Mouse (Mus musculus) hindbrain, postnatal 0 days (tissue): ENCODE measurements around the gene Esyt1. TPM values are rescaled to one million over a fixed set of nuclear protein-coding genes. Genes with fewer than 3 reads are reported as not detected.

Source experiments
- ATAC-seq: fragments of 200-750 bp; cut with Nextera tagmentation; 2 replicates; pipeline ENCODE4 v1.8.0; 2017; ENCODE audit warnings: mild to moderate bottlenecking, moderate TSS enrichment, moderate library complexity
- DNase-seq: peaks from one replicate; pipeline ENCODE4 v3.0.0-alpha.2; 2015; ENCODE audit warnings: low spot score
- H3K27ac ChIP-seq: fragments of 300-500 bp; sonication (generic); 2 replicates; pipeline ENCODE4 v1.5.1; 2014; ENCODE audit warnings: mild to moderate bottlenecking
- H3K27me3 ChIP-seq: fragments of 300-500 bp; sonication (generic); 2 replicates; pipeline ENCODE4 v1.6.1; 2014; ENCODE audit warnings: low read length, mixed read lengths; ENCODE audit not compliant: insufficient read depth
- H3K36me3 ChIP-seq: fragments of 300-500 bp; sonication (generic); 2 replicates; pipeline ENCODE4 v1.6.1; 2014; ENCODE audit warnings: low read length, mixed read lengths; ENCODE audit not compliant: insufficient read depth
- H3K4me1 ChIP-seq: fragments of 300-500 bp; sonication (generic); 2 replicates; pipeline ENCODE4 v1.6.1; 2014; ENCODE audit warnings: antibody characterized with exemption, low read length, mixed read lengths; ENCODE audit not compliant: insufficient read depth
- H3K4me2 ChIP-seq: fragments of 300-500 bp; sonication (generic); 2 replicates; pipeline ENCODE4 v1.6.1; 2014; ENCODE audit warnings: low read depth, mild to moderate bottlenecking, low read length, moderate library complexity, mixed read lengths
- H3K4me3 ChIP-seq: fragments of 300-500 bp; sonication (generic); 2 replicates; pipeline ENCODE4 v1.5.1; 2014; ENCODE audit warnings: low read length
- H3K9ac ChIP-seq: fragments of 300-500 bp; sonication (generic); replicated peaks from 2 replicates; pipeline ENCODE4 v1.6.1; 2014; ENCODE audit warnings: mild to moderate bottlenecking, low read length, moderate library complexity, mixed read lengths
- H3K9me3 ChIP-seq: fragments of 300-500 bp; sonication (generic); 2 replicates; pipeline ENCODE4 v1.6.1; 2016; ENCODE audit warnings: low read length, mixed read lengths
- CTCF ChIP-seq: IDR thresholded peaks from 2 replicates; pipeline ENCODE4 v1.5.1; 2016; ENCODE audit warnings: antibody characterized with exemption, control low read depth, low read depth
- WGBS: fragments of 180-500 bp; shearing (Covaris S2); extraction: QIAGEN DNeasy Blood & Tissue Kit; methylation state at CpG from one replicate; pipeline ENCODE4 v1.1.7; 2014; 5-methylcytosine and 5-hydroxymethylcytosine counted together
- polyA plus RNA-seq: library from polyadenylated mRNA; unstranded; fragments of >200 nt; fragmentation: Nextera tagmentation; extraction: Ambion mirVana; gene quantifications from 2 replicates; pipeline ENCODE4 v1.2.1, GENCODE M21; 2015
- total RNA-seq: library from RNA; depleted of rRNA; stranded (reverse); fragments of >200 nt; gene quantifications from 2 replicates; pipeline ENCODE4 v1.2.3, GENCODE M21; 2014

Esyt1 gene
- total and polyA plus RNA-seq, 2 experiments from 2014 or later: 13.3 to 22.9 TPM

GRCm38 (mm10) chr10:128490912-128491311 is 34.8 kb downstream of the Esyt1 start:
- no peak overlapping the region for H3K9ac ChIP-seq
- peak overlapping the region; percentile 71; the same call in 1 of the 2 replicates for H3K4me2 ChIP-seq
- H3K4me1 ChIP-seq: peaks cover 14% of the 10 kb centered on the region
- WGBS: 30% methylated on average over 5 of the region's 5 CpGs
- TF ChIP-seq CTCF: no peak
- no peak overlapping the region for H3K4me3 ChIP-seq
- peaks cover 36% of the 10 kb centered on the region for H3K36me3 ChIP-seq
- DNase-seq (peak; percentile 12), ATAC-seq (no peak)
- no peaks in the 10 kb centered on the region for H3K9me3 ChIP-seq
- no peaks in the 10 kb centered on the region for H3K27me3 ChIP-seq
- peak overlapping the region; percentile 23 for H3K27ac ChIP-seq

GRCm38 (mm10) chr10:128490232-128490631 is 35.4 kb downstream of the Esyt1 start:
- H3K4me2 ChIP-seq: no peak overlapping the region
- no peak for ATAC-seq
- 61% methylated on average over 5 of the region's 5 CpGs for WGBS
- no peak for TF ChIP-seq CTCF
- no peaks in the 10 kb centered on the region for H3K9me3 ChIP-seq
- no peaks in the 10 kb centered on the region for H3K27me3 ChIP-seq
- H3K36me3 ChIP-seq: peaks cover 41% of the 10 kb centered on the region
- peak; percentile 15 for DNase-seq
- H3K27ac ChIP-seq: peak overlapping the region; percentile 49
- peaks cover 14% of the 10 kb centered on the region for H3K4me1 ChIP-seq
- no peak overlapping the region for H3K9ac ChIP-seq
- no peak overlapping the region for H3K4me3 ChIP-seq

GRCm38 (mm10) chr10:128489785-128490184 is 35.9 kb downstream of the Esyt1 start:
- DNase-seq: no peak
- Histone ChIP-seq H3K4me1 (peaks cover 11% of the 10 kb centered on the region; the same call in 1 of the 2 replicates), H3K4me2 (no peak overlapping the region), H3K27me3 (no peaks in the 10 kb centered on the region), H3K4me3 (no peak overlapping the region), H3K9me3 (no peaks in the 10 kb centered on the region), H3K9ac (no peak overlapping the region), H3K36me3 (peaks cover 41% of the 10 kb centered on the region), H3K27ac (peak overlapping the region; percentile 49)
- 48% methylated on average over 4 of the region's 4 CpGs for WGBS
- ATAC-seq: no peak
- no peak for TF ChIP-seq CTCF

GRCm38 (mm10) chr10:128489380-128489779 is 36.3 kb downstream of the Esyt1 start:
- no peak for TF ChIP-seq CTCF
- Histone ChIP-seq H3K9ac (no peak overlapping the region), H3K4me2 (no peak overlapping the region), H3K27ac (peak overlapping the region; percentile 49), H3K27me3 (no peaks in the 10 kb centered on the region), H3K9me3 (no peaks in the 10 kb centered on the region), H3K36me3 (peaks cover 43% of the 10 kb centered on the region), H3K4me1 (peaks cover 8% of the 10 kb centered on the region; the same call in 1 of the 2 replicates), H3K4me3 (no peak overlapping the region)
- DNase-seq (no peak), ATAC-seq (no peak)
- 60% methylated on average over 5 of the region's 5 CpGs for WGBS

GRCm38 (mm10) chr10:128488776-128489175 is 36.9 kb downstream of the Esyt1 start:
- H3K4me2 ChIP-seq: no peak overlapping the region
- H3K27ac ChIP-seq: no peak overlapping the region
- DNase-seq (no peak), ATAC-seq (no peak)
- no peaks in the 10 kb centered on the region for H3K27me3 ChIP-seq
- TF ChIP-seq CTCF: no peak
- no peak overlapping the region for H3K9ac ChIP-seq
- H3K4me3 ChIP-seq: no peak overlapping the region
- WGBS: 69% methylated on average over 4 of the region's 4 CpGs
- H3K36me3 ChIP-seq: peaks cover 49% of the 10 kb centered on the region
- H3K4me1 ChIP-seq: peaks cover 8% of the 10 kb centered on the region; the same call in 1 of the 2 replicates
- no peaks in the 10 kb centered on the region for H3K9me3 ChIP-seq

- DNase-seq: no peak
- H3K4me2 ChIP-seq: no peak overlapping the region
- no peak overlapping the region for H3K4me3 ChIP-seq
- no peaks in the 10 kb centered on the region for H3K27me3 ChIP-seq
- TF ChIP-seq CTCF: no peak
- peaks cover 8% of the 10 kb centered on the region; the same call in 1 of the 2 replicates for H3K4me1 ChIP-seq
- no peaks in the 10 kb centered on the region for H3K9me3 ChIP-seq
- H3K36me3 ChIP-seq: peaks cover 56% of the 10 kb centered on the region
- no peak overlapping the region for H3K9ac ChIP-seq
- ATAC-seq: no peak
- WGBS: 74% methylated on average over 22 of the region's 22 CpGs
- H3K27ac ChIP-seq: no peak overlapping the region
Observed at GRCm38 (mm10) chr10:128487861-128488712, 37.6 kb downstream of the Esyt1 start.

GRCm38 (mm10) chr10:128486370-128486769 is 39.3 kb downstream of the Esyt1 start:
- Histone ChIP-seq H3K4me3 (no peak overlapping the region), H3K4me2 (no peak overlapping the region), H3K36me3 (peaks cover 73% of the 10 kb centered on the region), H3K4me1 (peaks cover 5% of the 10 kb centered on the region; the same call in 1 of the 2 replicates), H3K9me3 (no peaks in the 10 kb centered on the region), H3K27ac (no peak overlapping the region), H3K27me3 (no peaks in the 10 kb centered on the region), H3K9ac (no peak overlapping the region)
- ATAC-seq (no peak), DNase-seq (no peak)
- 87% methylated on average over 7 of the region's 7 CpGs for WGBS
- TF ChIP-seq CTCF: no peak
